Mouse (Mus musculus) hindbrain, postnatal 0 days (tissue): ENCODE data around the gene Efna4. TPM values are rescaled to one million over a fixed set of nuclear protein-coding genes. Genes with fewer than 3 reads are reported as not detected.
A peak's percentile ranks its signal among the peaks of the same experiment; 100 is the strongest.

Experiments
- ATAC-seq: fragments of 200-750 bp; cut with Nextera tagmentation; 2 replicates; pipeline ENCODE4 v1.8.0; 2017; ENCODE audit warnings: mild to moderate bottlenecking, moderate TSS enrichment, moderate library complexity
- DNase-seq: peaks from one replicate; pipeline ENCODE4 v3.0.0-alpha.2; 2015; ENCODE audit warnings: low spot score
- H3K27ac ChIP-seq: fragments of 300-500 bp; sonication (generic); 2 replicates; pipeline ENCODE4 v1.5.1; 2014; ENCODE audit warnings: mild to moderate bottlenecking
- H3K27me3 ChIP-seq: fragments of 300-500 bp; sonication (generic); 2 replicates; pipeline ENCODE4 v1.6.1; 2014; ENCODE audit warnings: low read length, mixed read lengths; ENCODE audit not compliant: insufficient read depth
- H3K36me3 ChIP-seq: fragments of 300-500 bp; sonication (generic); 2 replicates; pipeline ENCODE4 v1.6.1; 2014; ENCODE audit warnings: low read length, mixed read lengths; ENCODE audit not compliant: insufficient read depth
- H3K4me1 ChIP-seq: fragments of 300-500 bp; sonication (generic); 2 replicates; pipeline ENCODE4 v1.6.1; 2014; ENCODE audit warnings: antibody characterized with exemption, low read length, mixed read lengths; ENCODE audit not compliant: insufficient read depth
- H3K4me2 ChIP-seq: fragments of 300-500 bp; sonication (generic); 2 replicates; pipeline ENCODE4 v1.6.1; 2014; ENCODE audit warnings: low read depth, mild to moderate bottlenecking, low read length, moderate library complexity, mixed read lengths
- H3K4me3 ChIP-seq: fragments of 300-500 bp; sonication (generic); 2 replicates; pipeline ENCODE4 v1.5.1; 2014; ENCODE audit warnings: low read length
- H3K9ac ChIP-seq: fragments of 300-500 bp; sonication (generic); replicated peaks from 2 replicates; pipeline ENCODE4 v1.6.1; 2014; ENCODE audit warnings: mild to moderate bottlenecking, low read length, moderate library complexity, mixed read lengths
- H3K9me3 ChIP-seq: fragments of 300-500 bp; sonication (generic); 2 replicates; pipeline ENCODE4 v1.6.1; 2016; ENCODE audit warnings: low read length, mixed read lengths
- CTCF ChIP-seq: IDR thresholded peaks from 2 replicates; pipeline ENCODE4 v1.5.1; 2016; ENCODE audit warnings: antibody characterized with exemption, control low read depth, low read depth
- WGBS: fragments of 180-500 bp; shearing (Covaris S2); extraction: QIAGEN DNeasy Blood & Tissue Kit; methylation state at CpG from one replicate; pipeline ENCODE4 v1.1.7; 2014; 5-methylcytosine and 5-hydroxymethylcytosine counted together
- polyA plus RNA-seq: library from polyadenylated mRNA; unstranded; fragments of >200 nt; fragmentation: Nextera tagmentation; extraction: Ambion mirVana; gene quantifications from 2 replicates; pipeline ENCODE4 v1.2.1, GENCODE M21; 2015
- total RNA-seq: library from RNA; depleted of rRNA; stranded (reverse); fragments of >200 nt; gene quantifications from 2 replicates; pipeline ENCODE4 v1.2.3, GENCODE M21; 2014

Gene Efna4
- total and polyA plus RNA-seq, 2 experiments from 2014 or later = 3.5 to 7.6 TPM

- H3K9me3 ChIP-seq = no peaks in the 10 kb centered on the region
- peak overlapping the region; percentile 67 for H3K4me3 ChIP-seq
- H3K27me3 ChIP-seq = no peaks in the 10 kb centered on the region
- no peak for DNase-seq
- TF ChIP-seq CTCF = no peak
- no peaks in the 10 kb centered on the region for H3K36me3 ChIP-seq
- H3K9ac ChIP-seq = peak overlapping the region; percentile 82; the same call in 1 of the 2 replicates
- peak overlapping the region; percentile 88 for H3K27ac ChIP-seq
- H3K4me2 ChIP-seq = peak overlapping the region; percentile 77
- ATAC-seq = no peak
- WGBS = 9% methylated on average over 21 of the region's 21 CpGs
- peaks cover 13% of the 10 kb centered on the region for H3K4me1 ChIP-seq
These were observed 18.7 kb downstream of the Efna4 start for GRCm38 (mm10) chr3:89318971-89319590.

- no peak for ATAC-seq
- WGBS = 63% methylated on average over 8 of the region's 8 CpGs
- H3K4me2 ChIP-seq = no peak overlapping the region
These were observed 19.5 kb downstream of the Efna4 start for GRCm38 (mm10) chr3:89318316-89318715.

GRCm38 (mm10) chr3:89317246-89317645, 20.6 kb downstream of the Efna4 start:
- 54% methylated on average over 6 of the region's 6 CpGs for WGBS
- Histone ChIP-seq H3K36me3 (no peaks in the 10 kb centered on the region), H3K27me3 (no peaks in the 10 kb centered on the region), H3K4me2 (peak overlapping the region; percentile 49), H3K9ac (no peak overlapping the region), H3K4me1 (peaks cover 13% of the 10 kb centered on the region), H3K9me3 (no peaks in the 10 kb centered on the region), H3K27ac (peak overlapping the region; percentile 32; the same call in 1 of the 2 replicates), H3K4me3 (no peak overlapping the region)
- ATAC-seq (no peak), DNase-seq (no peak)
- TF ChIP-seq CTCF = no peak

More at GRCm38 (mm10) chr3:89318316-89318715, 19.5 kb downstream of the Efna4 start:
- Histone ChIP-seq H3K4me3 (no peak overlapping the region), H3K9me3 (no peaks in the 10 kb centered on the region), H3K27me3 (no peaks in the 10 kb centered on the region), H3K36me3 (no peaks in the 10 kb centered on the region), H3K4me1 (peaks cover 13% of the 10 kb centered on the region), H3K9ac (no peak overlapping the region), H3K27ac (no peak overlapping the region)
- TF ChIP-seq CTCF = no peak
- no peak for DNase-seq

- H3K4me3 ChIP-seq = no peak overlapping the region
- no peaks in the 10 kb centered on the region for H3K27me3 ChIP-seq
- ATAC-seq (peak; percentile 13), DNase-seq (peak; percentile 91)
- H3K27ac ChIP-seq = peak overlapping the region; percentile 32; the same call in 1 of the 2 replicates
- peak; percentile 95 for TF ChIP-seq CTCF
- no peak overlapping the region for H3K9ac ChIP-seq
- H3K4me2 ChIP-seq = peak overlapping the region; percentile 49
- H3K36me3 ChIP-seq = no peaks in the 10 kb centered on the region
- H3K4me1 ChIP-seq = peaks cover 13% of the 10 kb centered on the region
- WGBS = 0% methylated on average over 4 of the region's 4 CpGs
- no peaks in the 10 kb centered on the region for H3K9me3 ChIP-seq
These were observed 21.0 kb downstream of the Efna4 start for GRCm38 (mm10) chr3:89316833-89317232.

GRCm38 (mm10) chr3:89315930-89316831, 21.6 kb downstream of the Efna4 start:
- Histone ChIP-seq H3K27ac (no peak overlapping the region), H3K36me3 (no peaks in the 10 kb centered on the region), H3K9ac (no peak overlapping the region), H3K27me3 (no peaks in the 10 kb centered on the region), H3K4me2 (peak overlapping the region; percentile 49), H3K9me3 (no peaks in the 10 kb centered on the region), H3K4me3 (peak overlapping the region; percentile 16), H3K4me1 (peaks cover 13% of the 10 kb centered on the region)
- WGBS = 8% methylated on average over 40 of the region's 40 CpGs
- no peak for ATAC-seq
- no peak for TF ChIP-seq CTCF
- DNase-seq = no peak

GRCm38 (mm10) chr3:89315195-89315929, 22.5 kb downstream of the Efna4 start:
- no peaks in the 10 kb centered on the region for H3K9me3 ChIP-seq
- peak; percentile 92 for TF ChIP-seq CTCF
- peak; percentile 87 for DNase-seq
- 6% methylated on average over 24 of the region's 26 CpGs for WGBS
- ATAC-seq = peak; percentile 10; the same call in 1 of the 2 replicates
- H3K4me3 ChIP-seq = peak overlapping the region; percentile 20
- H3K27ac ChIP-seq = no peak overlapping the region
- no peaks in the 10 kb centered on the region for H3K27me3 ChIP-seq
- peak overlapping the region; percentile 37 for H3K9ac ChIP-seq
- peaks cover 13% of the 10 kb centered on the region for H3K4me1 ChIP-seq
- H3K36me3 ChIP-seq = no peaks in the 10 kb centered on the region
- H3K4me2 ChIP-seq = peak overlapping the region; percentile 49
